Comparison of ENCODE assay signal across 10 mouse cellular contexts in genomic region chr2:51087307-51088122, GRCm38 (mm10).
A peak's percentile ranks its signal among the peaks of the same experiment; 100 is the strongest.
DNase-seq lines count a peak whose midpoint lies in the region; ATAC-seq and TF ChIP-seq lines count a peak whose summit lies in the region.
"Had no signal": no experiment of that assay in that cellular context is flagged by ENCODE, and none has a peak within 500 bp of the region (broad histone marks: within the 10 kb centered on the region; RNA-seq: fewer than 3 reads in every experiment).

No protein-coding gene starts in this region.

- H3K4me3 ChIP-seq in limb, embryonic 12.5 days (replicated peaks) = no peak overlapping the region
- H3K4me3 ChIP-seq in limb, embryonic 10.5 days = no peak overlapping the region
- H3K4me3 ChIP-seq in hindbrain, embryonic 10.5 days = peak overlapping the region; percentile 31
- no peak overlapping the region for H3K4me3 ChIP-seq in midbrain, embryonic 13.5 days (replicated peaks)
- no peak overlapping the region for H3K4me3 ChIP-seq in thymus, adult 2 months (ENCODE audit: control insufficient read depth, insufficient read depth, low read length)
- H3K4me3 ChIP-seq: liver, embryonic 15.5 days had no signal

- H3K27ac ChIP-seq in limb, embryonic 12.5 days = no peak overlapping the region
- no peak overlapping the region for H3K27ac ChIP-seq in limb, embryonic 10.5 days
- peak overlapping the region; percentile 90 for H3K27ac ChIP-seq in hindbrain, embryonic 10.5 days
- peak overlapping the region; percentile 88 for H3K27ac ChIP-seq in midbrain, embryonic 13.5 days
- H3K27ac ChIP-seq in thymus, adult 2 months (ENCODE audit: control insufficient read depth, insufficient read depth, low read length) = no peak overlapping the region
- H3K27ac ChIP-seq: liver, embryonic 15.5 days had no signal

- peaks cover 19% of the 10 kb centered on the region for H3K4me1 ChIP-seq in limb, embryonic 12.5 days (replicated peaks)
- peaks cover 21% of the 10 kb centered on the region for H3K4me1 ChIP-seq in limb, embryonic 10.5 days
- peaks cover 78% of the 10 kb centered on the region for H3K4me1 ChIP-seq in hindbrain, embryonic 10.5 days (replicated peaks)
- H3K4me1 ChIP-seq in midbrain, embryonic 13.5 days (replicated peaks) = peaks cover 74% of the 10 kb centered on the region
- H3K4me1 ChIP-seq in thymus, adult 2 months (replicated peaks; ENCODE audit: control insufficient read depth, insufficient read depth, low read length) = no peaks in the 10 kb centered on the region
- H3K4me1 ChIP-seq: liver, embryonic 15.5 days had no signal

- 52% methylated on average over 12 of the region's 12 CpGs for WGBS in limb, embryonic 12.5 days
- WGBS in limb, embryonic 10.5 days = 71% methylated on average over 12 of the region's 12 CpGs
- WGBS in hindbrain, embryonic 10.5 days = 24% methylated on average over 12 of the region's 12 CpGs
- WGBS in midbrain, embryonic 13.5 days = 7% methylated on average over 12 of the region's 12 CpGs
- 89% methylated on average over 12 of the region's 12 CpGs for WGBS in thymus, adult 2 months

- H3K9ac ChIP-seq in limb, embryonic 12.5 days (replicated peaks) = no peak overlapping the region
- H3K9ac ChIP-seq in midbrain, embryonic 13.5 days (replicated peaks) = no peak overlapping the region
- H3K9ac ChIP-seq: liver, embryonic 15.5 days had no signal

- H3K9me3 ChIP-seq in limb, embryonic 12.5 days = no peaks in the 10 kb centered on the region
- no peaks in the 10 kb centered on the region for H3K9me3 ChIP-seq in limb, embryonic 10.5 days (replicated peaks)
- H3K9me3 ChIP-seq in hindbrain, embryonic 10.5 days = no peaks in the 10 kb centered on the region
- no peaks in the 10 kb centered on the region for H3K9me3 ChIP-seq in midbrain, embryonic 13.5 days
- H3K9me3 ChIP-seq: liver, embryonic 15.5 days had no signal

- no peak; the same call in 1 of the 2 replicates for ATAC-seq in limb, embryonic 12.5 days (ENCODE audit: insufficient number of reproducible peaks, insufficient read depth, low FRiP score, low TSS enrichment, low read depth)
- ATAC-seq in midbrain, embryonic 13.5 days = peak; percentile 84

- H3K27me3 ChIP-seq in limb, embryonic 12.5 days = no peaks in the 10 kb centered on the region
- H3K27me3 ChIP-seq in limb, embryonic 10.5 days (ENCODE audit: low read depth, poor library complexity, severe bottlenecking) = no peaks in the 10 kb centered on the region
- no peaks in the 10 kb centered on the region for H3K27me3 ChIP-seq in hindbrain, embryonic 10.5 days (ENCODE audit: insufficient read depth, poor library complexity, severe bottlenecking)
- no peaks in the 10 kb centered on the region for H3K27me3 ChIP-seq in midbrain, embryonic 13.5 days
- H3K27me3 ChIP-seq in thymus, adult 2 months (ENCODE audit: control insufficient read depth, insufficient read depth, low read length) = no peaks in the 10 kb centered on the region
- H3K27me3 ChIP-seq: liver, embryonic 15.5 days had no signal

- H3K4me2 ChIP-seq in limb, embryonic 12.5 days = peak overlapping the region; percentile 3; the same call in 1 of the 2 replicates
- H3K4me2 ChIP-seq in midbrain, embryonic 13.5 days (replicated peaks) = peak overlapping the region; percentile 35
- H3K4me2 ChIP-seq: liver, embryonic 15.5 days had no signal

- no peak for TF ChIP-seq CTCF in thymus, adult 2 months (IDR thresholded peaks at IDR 0.05; ENCODE audit: borderline replicate concordance, control insufficient read depth, extremely low read depth, insufficient read depth, low read length, poor library complexity)

- H3K36me3 ChIP-seq in limb, embryonic 12.5 days = no peaks in the 10 kb centered on the region
- no peaks in the 10 kb centered on the region for H3K36me3 ChIP-seq in limb, embryonic 10.5 days
- H3K36me3 ChIP-seq in hindbrain, embryonic 10.5 days = no peaks in the 10 kb centered on the region
- no peaks in the 10 kb centered on the region for H3K36me3 ChIP-seq in midbrain, embryonic 13.5 days
- H3K36me3 ChIP-seq in thymus, adult 2 months (ENCODE audit: control insufficient read depth, insufficient read depth, low read length) = no peaks in the 10 kb centered on the region
- H3K36me3 ChIP-seq: liver, embryonic 15.5 days had no signal

- TF ChIP-seq POLR2A in thymus, adult 2 months (IDR thresholded peaks at IDR 0.05; ENCODE audit: control insufficient read depth, extremely low read depth, insufficient read depth, low read length, poor library complexity) = no peak

- DNase-seq in limb, embryonic 10.5 days (ENCODE audit: low spot score) = no peak
- peak; percentile 66 for DNase-seq in hindbrain, embryonic 10.5 days (ENCODE audit: low spot score)
- DNase-seq in adrenal gland, postnatal 14 days = no peak
- no peak for DNase-seq in cerebellum, postnatal 25 days
- no peak for DNase-seq in adrenal gland, postnatal 25 days
- no peak for DNase-seq in thymus, adult 2 months
- DNase-seq: kidney, adult 9 months had no signal

Comparison
In these comparisons a context has a peak if more than half of its experiments do, and no peak if none do; other contexts are left out.
1. H3K27ac ChIP-seq: peak in hindbrain, embryonic 10.5 days (single experiment) and midbrain, embryonic 13.5 days (single experiment); none in limb, embryonic 12.5 days (single experiment), limb, embryonic 10.5 days (single experiment) and thymus, adult 2 months (single experiment).